Mouse (Mus musculus): ENCODE measurements around the gene Fam222a.

Gene Fam222a

DNA sequence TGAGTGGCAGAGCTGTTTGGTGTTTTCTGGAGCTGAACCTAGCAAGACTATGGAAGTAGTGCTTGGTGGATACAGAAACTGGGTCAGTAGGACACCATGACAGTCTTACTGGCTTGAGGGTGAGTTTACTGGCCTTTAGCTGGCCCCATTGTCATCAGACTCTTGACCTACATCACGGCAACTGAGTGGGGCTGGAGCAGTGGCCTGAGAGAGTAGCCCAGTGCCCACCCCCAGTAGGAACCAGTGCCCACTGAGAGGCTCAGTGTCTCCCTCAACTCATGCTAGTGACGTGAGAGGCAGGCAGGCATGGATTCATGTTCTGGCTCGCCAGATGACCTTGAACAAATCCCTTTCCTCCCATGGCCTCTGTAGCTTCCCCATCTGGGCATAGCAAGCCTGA is 15.2 kb downstream of the Fam222a start:
- DNase-seq (ENCODE audit: low read depth, low spot score), result no peak

DNA sequence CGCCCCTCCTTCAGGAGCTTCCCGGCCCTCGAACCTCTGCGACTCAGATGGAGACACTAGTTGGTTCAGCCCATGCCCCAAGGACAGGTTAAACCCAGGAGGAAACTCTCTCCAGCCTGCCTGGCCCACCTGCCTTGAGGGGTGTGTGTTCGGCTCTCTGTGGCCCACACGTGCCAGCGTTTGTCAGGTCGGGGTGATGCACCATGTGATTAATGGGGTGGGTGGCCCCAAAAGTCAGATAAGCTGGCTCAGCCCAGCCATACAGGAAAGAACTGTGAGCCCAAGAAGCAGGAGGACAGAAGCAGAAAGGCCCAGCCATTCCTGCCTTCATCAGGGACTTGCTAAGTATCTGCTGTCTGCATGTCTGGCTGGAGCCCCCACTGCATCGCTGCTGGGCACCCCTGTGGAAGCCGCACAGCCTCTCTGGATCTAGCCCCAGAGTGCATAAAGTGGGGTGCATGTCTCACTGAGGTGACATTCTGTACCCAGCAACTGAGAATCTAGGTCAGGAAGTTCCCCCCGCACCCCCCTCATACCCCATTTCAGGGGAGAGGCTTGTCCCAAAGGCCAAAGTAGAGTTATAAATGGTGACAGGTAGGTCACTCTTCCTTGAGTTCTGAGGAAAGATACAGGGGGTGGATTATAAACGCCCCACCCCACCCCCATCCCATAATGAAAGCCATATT is 15.8 kb downstream of the Fam222a start:
- no peak for DNase-seq (ENCODE audit: low read depth, low spot score)

DNA sequence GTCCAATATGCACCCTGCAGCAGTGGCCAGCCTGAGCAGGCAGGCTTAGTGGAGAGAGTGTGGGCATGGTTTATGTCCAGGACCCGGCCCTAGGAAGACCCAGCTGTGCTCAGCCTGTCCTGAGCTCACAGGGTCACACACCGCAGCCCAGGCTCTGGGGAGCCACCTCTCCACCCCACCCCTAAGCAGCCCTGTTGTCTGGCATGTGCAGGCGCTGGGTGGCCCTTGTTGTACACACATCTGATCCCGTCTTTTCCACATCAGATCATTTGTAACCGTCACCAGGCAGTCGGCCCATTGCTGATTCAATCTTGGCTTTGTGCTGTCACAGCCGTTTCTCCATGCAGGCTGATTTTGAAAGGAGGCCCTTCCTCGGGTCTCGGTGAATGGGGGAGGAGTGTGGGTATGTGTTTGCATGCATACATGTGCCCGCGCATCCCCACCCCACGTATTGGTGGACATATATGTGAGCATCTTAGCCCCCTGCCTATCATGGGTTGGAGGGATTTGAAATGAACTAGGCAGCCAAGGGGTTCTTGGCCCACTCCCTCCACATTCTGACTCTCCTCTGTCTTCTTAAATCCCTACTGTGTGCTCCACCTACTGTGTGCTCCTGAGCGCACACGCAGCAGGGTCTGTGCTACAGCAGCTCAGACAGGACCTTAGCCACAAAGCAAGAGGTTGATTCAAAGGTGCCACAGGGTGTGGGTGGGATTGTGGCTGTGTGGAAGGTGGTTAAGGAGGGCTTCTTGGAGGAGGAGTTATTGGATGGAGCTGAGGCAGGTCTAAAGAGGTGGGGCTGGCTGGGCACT is 16.7 kb downstream of the Fam222a start:
- no peak for DNase-seq (ENCODE audit: low read depth, low spot score)

DNA sequence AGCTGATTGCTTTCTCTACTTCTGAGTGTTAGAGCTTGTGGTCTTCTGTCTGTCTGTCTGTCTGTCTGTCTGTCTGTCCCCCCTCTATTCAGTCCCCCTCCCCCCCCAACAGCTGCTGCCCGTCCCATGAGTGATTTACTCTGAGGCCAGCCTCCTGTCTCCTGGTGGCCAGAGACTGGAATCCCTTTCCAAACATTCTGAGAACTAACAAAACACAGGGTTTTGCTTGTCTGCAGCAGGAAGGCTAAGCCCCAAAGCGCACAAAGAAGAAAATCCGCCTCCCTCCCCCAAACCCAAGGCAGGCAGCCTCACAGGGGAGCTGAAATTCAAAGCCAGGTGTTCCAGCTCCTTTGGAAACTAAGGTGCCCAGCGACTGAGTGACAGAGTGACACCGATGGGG is 17.9 kb downstream of the Fam222a start:
- no peak for DNase-seq (ENCODE audit: low read depth, low spot score)

DNA sequence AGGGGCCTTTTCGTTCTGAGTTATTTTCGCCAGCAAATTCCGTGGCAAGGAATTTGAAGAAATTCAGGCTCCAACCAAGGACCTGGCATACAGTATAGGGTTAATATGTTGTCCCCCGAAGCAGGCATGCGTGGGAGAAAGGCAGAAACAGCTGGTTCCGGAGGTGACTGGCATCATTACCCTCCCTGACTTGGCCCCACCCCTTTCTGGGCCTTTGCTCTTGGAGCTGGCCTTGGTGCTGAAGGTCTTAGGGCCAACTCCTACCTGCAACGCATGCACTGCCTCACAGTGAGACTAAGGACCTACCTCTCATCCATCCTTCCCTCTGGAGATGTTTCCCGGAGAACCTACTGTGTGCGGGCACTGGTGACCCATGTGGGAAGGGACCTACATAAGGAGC is 20.1 kb downstream of the Fam222a start:
- DNase-seq (ENCODE audit: low read depth, low spot score), result no peak

DNA sequence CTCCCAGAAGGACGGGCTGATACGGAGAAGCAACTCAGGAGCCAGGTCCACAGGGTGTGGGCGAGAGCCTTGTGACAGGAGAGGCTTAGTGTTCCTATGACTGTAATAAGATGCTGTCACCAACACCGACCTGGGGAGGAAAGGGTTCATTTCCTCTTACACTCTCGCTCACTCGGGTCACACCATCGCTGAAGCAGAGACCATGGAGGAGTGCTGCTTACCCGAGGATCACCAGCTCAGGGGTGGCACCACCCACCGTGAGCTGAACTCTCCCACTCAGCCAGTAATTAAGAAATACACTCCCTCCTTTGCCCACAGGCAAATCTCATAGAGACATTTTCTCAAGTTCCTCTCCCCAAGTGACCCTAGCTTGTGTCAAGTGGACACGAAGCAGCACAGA is 20.6 kb downstream of the Fam222a start:
- DNase-seq (ENCODE audit: low read depth, low spot score), result no peak

DNA sequence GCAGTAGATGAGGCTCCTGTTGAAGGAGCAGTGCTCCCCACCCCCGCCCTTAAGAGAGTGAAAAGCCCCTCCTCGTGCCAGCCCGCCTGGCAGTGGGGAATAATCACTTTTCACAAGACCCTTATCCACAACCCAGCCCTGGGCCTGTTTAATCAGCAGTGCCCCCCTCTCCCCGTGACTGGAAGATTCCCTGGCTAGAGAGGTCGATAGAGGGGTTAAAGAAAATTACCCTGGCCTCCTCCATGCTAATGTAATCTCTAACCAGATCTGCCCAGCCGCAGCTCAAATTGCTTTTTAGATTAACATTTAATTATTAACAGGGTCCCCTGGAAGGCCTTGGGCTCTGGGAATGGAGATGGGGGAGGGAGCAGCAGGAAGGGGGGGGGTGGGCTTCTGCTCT is 21.2 kb downstream of the Fam222a start:
- no peak for DNase-seq (ENCODE audit: low read depth, low spot score)

DNA sequence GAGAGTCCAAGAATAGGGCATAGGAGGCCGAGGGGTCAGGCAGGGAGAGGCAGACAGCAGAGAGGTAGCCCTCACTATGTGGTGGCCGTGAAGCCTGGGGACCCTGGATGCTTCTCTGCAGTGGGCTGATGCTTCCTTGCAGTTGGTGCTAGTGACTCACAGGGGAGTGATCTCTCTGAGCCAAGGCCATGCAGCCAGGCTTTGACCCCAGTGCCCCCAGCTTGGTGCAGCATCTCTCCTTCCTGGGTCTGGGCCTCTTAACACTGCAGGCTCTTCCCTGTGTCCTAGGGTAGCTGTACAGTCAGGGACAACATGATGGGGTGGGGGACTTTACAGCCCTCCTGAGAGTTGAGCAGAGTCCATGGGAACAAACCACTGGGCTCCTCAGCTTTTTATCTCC is 21.6 kb downstream of the Fam222a start:
- DNase-seq (ENCODE audit: low read depth, low spot score), result no peak

DNA sequence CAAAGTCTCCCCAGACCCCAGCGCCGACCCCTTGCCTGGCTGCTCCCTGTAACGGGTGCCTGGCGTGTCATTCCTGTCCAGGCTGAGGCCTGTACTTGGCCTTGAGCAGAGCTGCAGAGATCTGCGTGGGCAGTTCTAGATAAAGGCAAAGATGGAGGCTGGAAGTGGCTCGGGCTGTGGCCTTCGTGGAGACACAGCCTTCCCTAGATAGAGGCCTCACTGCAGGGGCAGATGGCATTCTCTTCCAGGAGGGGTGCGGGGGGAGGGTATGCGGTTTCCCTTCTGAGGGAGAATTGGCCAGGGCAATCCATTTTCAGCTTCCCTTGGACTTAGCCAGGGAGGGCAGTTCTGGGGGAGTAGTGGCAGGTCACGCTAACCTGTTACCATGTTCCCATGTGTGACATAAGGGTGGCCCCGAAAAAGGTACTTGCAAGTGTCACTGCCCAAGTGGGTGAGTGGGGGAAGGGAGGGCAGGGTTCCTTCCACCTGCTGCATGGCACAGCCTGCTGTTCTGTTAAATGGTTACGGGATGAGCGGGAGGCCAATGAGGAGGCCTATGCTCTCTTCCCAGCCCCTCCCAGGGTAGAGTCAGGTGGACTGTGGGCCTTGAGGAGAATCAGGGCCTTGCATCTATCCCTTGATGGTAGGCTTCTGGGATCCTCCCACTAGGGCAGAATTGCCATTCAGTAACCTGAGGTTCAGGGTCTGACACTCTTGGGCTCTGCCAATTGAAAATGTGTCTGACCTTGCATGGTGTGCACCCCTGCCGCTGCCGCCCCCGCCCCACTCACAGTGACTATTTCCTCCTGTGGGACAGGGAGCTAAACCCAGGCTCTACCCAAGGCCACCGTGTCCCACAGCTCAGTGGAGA is 22.5 kb downstream of the Fam222a start:
- no peak for DNase-seq (ENCODE audit: low read depth, low spot score)

DNA sequence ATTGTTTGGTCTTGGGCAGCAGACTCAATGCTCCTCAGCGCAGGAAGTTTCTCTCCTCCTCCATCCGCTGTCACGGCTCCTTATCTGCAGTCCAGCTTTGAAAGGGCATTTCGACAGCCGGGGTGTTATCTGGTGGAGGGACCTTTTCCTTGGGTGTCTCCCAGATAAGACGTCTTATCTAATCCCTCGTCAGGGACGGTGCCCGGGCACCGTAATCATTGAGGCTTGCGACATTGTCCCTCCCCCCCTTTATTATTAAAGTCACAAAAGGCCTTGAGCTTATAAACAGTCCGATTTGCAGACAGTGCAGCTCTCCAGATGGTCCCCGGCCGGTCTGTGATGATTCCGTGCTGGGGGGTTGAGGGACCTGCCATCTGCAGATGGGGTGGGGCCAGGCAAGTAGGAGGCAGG is 23.3 kb downstream of the Fam222a start:
- DNase-seq (ENCODE audit: low read depth, low spot score), result no peak

DNA sequence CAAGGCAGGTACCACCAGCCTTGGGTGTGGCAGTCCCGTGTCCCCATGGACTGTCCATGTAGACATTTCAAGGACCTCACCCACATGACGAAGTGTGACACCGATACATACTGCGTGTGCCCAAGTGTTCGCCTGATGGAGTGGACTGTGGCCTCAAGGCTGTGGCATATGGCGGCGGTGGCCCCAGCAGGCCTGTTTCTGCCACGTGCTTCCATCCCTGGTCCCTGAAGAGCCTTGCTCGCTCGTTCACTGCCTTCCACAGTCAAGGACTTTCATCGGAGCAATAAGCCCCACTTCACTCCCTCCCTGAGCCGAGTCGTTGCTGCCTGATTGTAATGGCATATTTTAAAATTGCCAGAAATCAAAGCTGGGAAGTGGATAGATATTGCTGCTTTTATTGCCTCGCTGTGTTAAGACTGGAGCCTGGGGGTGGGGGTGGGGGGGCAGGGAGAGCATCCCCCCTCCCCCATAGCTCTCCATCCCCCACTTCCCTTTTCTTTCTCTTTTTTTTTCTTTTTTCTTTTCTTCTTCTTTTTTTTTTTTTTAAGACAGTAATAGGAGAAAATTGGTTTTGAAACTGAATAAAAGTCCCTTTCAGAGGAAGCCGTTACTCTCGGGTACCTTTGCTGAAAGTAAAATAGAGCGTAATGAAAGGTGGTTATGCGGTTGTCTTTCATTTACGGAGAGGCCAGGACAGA is 24.8 kb downstream of the Fam222a start:
- DNase-seq (ENCODE audit: low read depth, low spot score), result no peak

DNA sequence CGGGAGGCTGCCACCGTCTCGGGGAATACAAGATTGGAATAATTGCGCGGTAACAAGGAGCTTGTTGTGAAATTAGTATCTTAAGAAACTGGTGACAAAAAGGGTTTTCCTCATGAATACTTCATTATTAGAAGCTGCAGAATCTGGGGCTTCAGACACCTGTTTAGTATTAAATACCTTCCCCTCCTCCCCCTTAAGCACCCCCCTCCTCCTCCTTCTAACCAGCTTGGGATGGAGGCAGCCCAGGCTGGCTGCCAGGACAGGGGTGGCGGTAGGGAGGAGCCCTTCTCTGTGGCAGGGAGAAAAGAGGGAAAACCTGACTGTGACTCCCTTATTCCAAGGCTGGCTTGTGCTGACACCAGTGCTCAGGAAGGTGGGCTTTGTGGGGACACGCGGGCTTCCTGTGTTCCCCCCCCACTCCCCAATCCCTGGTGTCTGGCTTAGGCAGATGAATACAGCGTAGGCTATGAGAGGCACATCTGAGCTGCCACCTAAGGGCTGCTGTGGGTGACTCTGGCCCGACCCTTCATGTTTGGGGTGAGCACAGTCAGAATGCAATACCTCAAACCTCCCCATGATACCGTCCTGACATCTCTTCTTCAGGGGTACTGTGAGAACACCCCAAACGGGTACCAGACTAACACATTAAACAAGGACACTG is 25.5 kb downstream of the Fam222a start:
- DNase-seq (ENCODE audit: low read depth, low spot score), result no peak

DNA sequence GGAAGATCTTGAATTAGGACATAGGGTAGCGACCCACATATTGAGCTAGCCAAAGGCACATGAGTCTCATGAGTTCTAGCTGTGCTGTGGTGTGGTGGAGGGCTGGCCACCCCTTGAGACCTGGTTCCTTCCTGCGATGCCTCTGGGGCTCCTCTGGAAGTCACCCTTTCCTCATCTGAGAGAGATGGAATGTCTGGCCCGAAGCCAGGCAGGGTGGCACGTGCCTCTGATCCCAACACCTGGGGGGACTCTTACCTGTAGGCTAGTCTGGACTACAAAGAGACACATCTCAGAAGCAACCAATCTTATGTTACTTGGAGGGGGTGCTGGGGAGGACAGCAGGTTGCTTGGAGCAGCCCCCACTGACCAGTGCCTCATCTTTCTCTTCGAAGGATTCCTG is 26.1 kb downstream of the Fam222a start:
- DNase-seq (ENCODE audit: low read depth, low spot score), result no peak

DNA sequence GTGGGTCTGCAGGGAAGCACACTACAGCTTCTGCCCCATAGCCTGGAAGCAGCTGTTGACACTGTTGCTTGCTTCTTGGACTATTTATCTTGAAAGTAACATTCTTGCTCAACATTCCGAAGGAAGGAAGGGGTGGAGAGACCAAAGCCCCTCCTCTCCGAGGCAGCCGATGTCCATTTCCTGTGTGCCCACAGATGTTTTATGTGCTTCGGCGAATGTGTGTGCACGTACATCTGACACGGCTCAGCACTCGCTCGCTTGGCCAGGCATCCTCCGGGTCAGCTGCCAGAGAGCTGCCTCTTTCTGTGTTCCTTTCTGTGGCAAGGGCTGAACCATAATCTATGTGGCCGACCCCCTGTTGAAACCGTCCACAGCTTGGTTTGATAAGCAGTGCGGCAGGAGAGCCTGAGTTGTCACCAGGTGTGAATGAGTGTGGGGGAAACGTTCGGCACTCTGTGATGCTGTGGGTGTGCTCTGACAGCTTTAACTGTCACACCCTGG is 27.0 kb downstream of the Fam222a start:
- no peak for DNase-seq (ENCODE audit: low read depth, low spot score)

DNA sequence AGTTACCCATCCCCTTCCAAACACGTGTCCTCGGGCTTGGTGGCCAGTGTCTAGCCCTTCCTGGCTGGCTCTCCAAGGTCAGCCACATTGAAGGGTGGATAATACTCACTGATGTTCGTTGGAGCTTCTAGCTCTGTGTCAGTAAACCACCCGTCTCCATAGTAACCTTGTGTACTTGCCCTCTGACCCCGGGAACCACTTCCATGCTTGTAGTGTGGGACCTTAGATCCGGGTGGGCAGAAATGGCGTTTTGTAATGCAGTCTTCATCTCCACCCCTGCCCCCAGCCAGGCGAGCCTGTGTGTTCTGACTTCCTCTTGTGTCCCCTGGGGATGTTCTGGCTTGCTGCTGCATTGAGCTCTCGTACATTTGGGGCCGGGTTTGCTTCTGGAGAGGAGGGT is 28.8 kb downstream of the Fam222a start:
- no peak for DNase-seq (ENCODE audit: low read depth, low spot score)

DNA sequence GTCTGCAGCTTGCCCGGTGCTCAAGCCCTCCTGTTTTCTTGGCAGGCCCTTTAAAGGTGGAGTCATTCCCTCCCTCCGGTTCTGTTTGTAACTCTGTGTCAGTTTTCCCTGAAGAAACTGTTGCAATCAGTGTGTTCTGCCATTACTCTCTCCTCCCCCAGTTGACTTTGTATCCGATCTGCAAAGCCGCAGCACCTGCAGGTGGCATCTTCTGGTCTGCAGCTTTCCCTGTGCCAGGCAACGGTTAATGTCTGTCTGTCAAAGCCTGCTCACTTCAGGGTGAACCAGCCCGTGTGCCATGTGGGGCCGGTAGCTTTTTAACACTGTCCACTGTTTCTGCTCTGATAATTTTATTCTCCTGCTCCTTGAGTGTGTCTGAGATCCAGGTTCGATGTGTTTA is 29.4 kb downstream of the Fam222a start:
- no peak for DNase-seq (ENCODE audit: low read depth, low spot score)

DNA sequence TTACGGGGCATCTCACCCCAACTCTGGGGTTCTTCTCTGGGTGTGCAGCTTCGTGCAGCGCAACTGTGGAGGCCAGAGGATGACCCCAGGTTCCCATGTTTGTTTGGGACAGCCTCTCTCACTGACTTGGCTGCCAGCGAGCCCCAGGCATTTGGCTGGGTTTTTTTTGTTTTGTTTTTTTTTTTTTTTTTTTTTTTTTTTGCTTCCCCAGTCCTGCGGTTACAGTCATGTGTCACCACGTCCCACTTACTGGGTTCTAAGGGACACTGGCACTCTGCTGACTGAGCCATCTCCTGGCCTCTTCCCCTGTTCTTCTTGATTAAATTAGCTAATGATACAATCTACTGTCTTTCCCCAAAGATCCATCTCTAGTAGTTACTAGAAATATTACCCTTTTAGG is 29.8 kb downstream of the Fam222a start:
- no peak for DNase-seq (ENCODE audit: low read depth, low spot score)

DNA sequence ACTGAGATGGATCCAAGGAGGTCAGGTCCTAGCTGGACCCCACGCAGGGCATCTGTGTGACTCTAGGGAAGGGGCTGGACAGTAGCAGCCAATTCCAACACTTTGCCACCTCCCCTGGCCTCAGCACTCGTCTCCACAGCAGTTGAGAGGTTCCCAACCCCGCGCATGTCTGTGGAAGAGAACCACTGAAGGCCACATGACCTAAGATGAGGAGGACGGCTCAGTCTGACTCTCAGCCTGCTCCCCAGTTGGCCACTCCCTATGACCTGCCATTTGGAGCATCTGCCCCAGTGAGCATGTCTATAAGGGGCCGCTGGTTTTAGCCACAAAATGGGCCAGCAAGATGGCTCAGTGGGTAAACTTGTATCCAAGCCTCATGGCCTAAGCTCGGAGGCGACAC is 34.2 kb downstream of the Fam222a start:
- no peak for DNase-seq (ENCODE audit: low read depth, low spot score)

DNA sequence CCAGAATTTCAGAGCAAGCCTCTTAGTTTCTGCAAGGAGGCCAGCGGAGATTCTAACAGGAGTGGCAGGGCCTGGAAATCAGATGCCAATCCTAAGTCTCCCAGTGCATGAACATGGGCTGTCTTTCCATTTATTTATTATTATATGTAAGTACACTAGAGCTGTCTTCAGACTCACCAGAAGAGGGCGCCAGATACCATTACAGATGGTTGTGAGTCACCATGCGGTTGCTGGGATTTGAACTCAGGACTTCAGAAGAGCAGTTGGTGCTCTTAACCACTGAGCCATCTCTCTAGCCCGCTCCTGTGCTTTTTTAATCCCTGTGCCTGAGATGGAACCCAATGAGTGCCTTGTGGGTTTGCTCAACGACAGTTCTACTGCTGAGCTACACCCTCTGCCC is 36.2 kb downstream of the Fam222a start:
- DNase-seq (ENCODE audit: low read depth, low spot score), result no peak

DNA sequence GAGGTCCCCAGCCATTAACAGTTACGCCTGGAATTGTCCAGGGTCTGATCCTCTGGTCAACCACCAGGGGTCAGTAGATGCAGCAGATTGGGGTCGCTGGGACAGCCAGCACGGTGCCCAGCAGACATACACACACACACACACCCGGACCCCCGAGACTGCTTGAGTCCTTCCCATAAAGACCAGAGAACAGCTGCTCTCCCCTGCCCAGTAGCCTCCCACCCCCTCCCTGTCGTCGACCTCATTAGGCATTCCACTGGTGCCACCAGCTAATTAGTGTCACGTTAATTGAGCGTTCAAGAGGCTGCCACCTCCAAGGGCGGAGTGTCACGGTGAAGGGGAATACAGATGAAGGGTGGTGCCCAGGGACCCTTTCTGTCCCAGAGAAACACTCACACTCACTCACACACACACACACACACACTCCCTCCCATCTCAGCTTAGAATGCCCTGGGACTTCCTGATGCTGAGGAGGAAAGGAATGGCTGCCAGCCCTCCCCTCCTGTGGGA is 37.0 kb downstream of the Fam222a start:
- DNase-seq (ENCODE audit: low read depth, low spot score), result no peak

DNA sequence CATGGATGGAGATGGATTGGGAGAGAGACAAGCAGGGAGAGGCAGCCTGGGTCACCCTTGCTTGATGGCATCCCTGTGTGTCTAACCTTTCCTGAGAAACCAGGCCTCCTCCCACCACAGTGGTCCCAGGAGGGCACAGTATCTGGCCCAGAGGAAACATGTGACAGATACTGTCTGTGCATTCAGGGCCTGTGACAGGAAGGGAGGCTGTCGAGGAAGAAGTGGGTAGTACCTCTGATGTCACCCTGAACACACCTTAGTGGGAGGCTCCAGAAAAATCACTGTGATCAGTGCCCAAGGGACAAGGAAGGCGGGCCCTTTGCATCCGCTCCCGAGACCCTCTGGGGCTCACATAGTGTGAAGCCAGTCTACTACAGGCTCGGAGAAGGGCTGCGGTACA is 38.2 kb downstream of the Fam222a start:
- no peak for DNase-seq (ENCODE audit: low read depth, low spot score)
